Mouse (Mus musculus): ENCODE measurements at regions not wholly inside any gene's neighbourhood (a gene's known extent, or its start where the extent isn't known, plus 50 kb on each side); places are given as distances from the start of the nearest gene placed in this dataset.

- no peak overlapping the region for H3K4me3 ChIP-seq (ENCODE audit: low read depth, low read length)
- H3K9ac ChIP-seq (replicated peaks; ENCODE audit: low read depth, low read length), result no peak overlapping the region
- TF ChIP-seq CTCF (IDR thresholded peaks at IDR 0.05; ENCODE audit: low read depth) (no peak), EP300 (IDR thresholded peaks at IDR 0.05; ENCODE audit: low read depth) (no peak)
- no peaks in the 10 kb centered on the region for H3K4me1 ChIP-seq (ENCODE audit: control insufficient read depth, insufficient read depth)
- WGBS, result 75% methylated on average over 8 of the region's 8 CpGs
- H3K27ac ChIP-seq (ENCODE audit: low read depth), result no peak overlapping the region
- H3K27me3 ChIP-seq (ENCODE audit: control insufficient read depth, insufficient read depth, low read length), result no peaks in the 10 kb centered on the region
- no peaks in the 10 kb centered on the region for H3K36me3 ChIP-seq (replicated peaks; ENCODE audit: control insufficient read depth, insufficient read depth, low read length)
- DNase-seq (ENCODE audit: low spot score) (no peak), ATAC-seq (ENCODE audit: insufficient read depth, low read depth) (no peak)
- no peak overlapping the region for H3K4me2 ChIP-seq (ENCODE audit: low read depth, low read length)
- H3K9me3 ChIP-seq (replicated peaks; ENCODE audit: control insufficient read depth, low read length), result no peaks in the 10 kb centered on the region
Observed at GRCm38 (mm10) chr1:128835510-128835909, 243.4 kb upstream of the Cxcr4 start.

- Histone ChIP-seq H3K27ac (ENCODE audit: low read depth) (no peak overlapping the region), H3K9me3 (replicated peaks; ENCODE audit: control insufficient read depth, low read length) (no peaks in the 10 kb centered on the region), H3K9ac (replicated peaks; ENCODE audit: low read depth, low read length) (no peak overlapping the region), H3K4me3 (ENCODE audit: low read depth, low read length) (no peak overlapping the region), H3K4me1 (ENCODE audit: control insufficient read depth, insufficient read depth) (no peaks in the 10 kb centered on the region), H3K27me3 (ENCODE audit: control insufficient read depth, insufficient read depth, low read length) (no peaks in the 10 kb centered on the region), H3K36me3 (replicated peaks; ENCODE audit: control insufficient read depth, insufficient read depth, low read length) (no peaks in the 10 kb centered on the region), H3K4me2 (ENCODE audit: low read depth, low read length) (no peak overlapping the region)
- DNase-seq (ENCODE audit: low spot score) (no peak), ATAC-seq (ENCODE audit: insufficient read depth, low read depth) (no peak)
- no peak for TF ChIP-seq EP300 (IDR thresholded peaks at IDR 0.05; ENCODE audit: low read depth)
- TF ChIP-seq CTCF (IDR thresholded peaks at IDR 0.05; ENCODE audit: low read depth), result no peak
- 34% methylated on average over 11 of the region's 11 CpGs for WGBS
Observed at GRCm38 (mm10) chr1:128833096-128833715, 241.1 kb upstream of the Cxcr4 start.

- Histone ChIP-seq H3K9me3 (replicated peaks; ENCODE audit: control insufficient read depth, low read length) (no peaks in the 10 kb centered on the region), H3K4me3 (ENCODE audit: low read depth, low read length) (peak overlapping the region; percentile 42), H3K27ac (ENCODE audit: low read depth) (0 out of 2 replicates have a peak overlapping the region, but pooled peaks have one; percentile 8), H3K36me3 (replicated peaks; ENCODE audit: control insufficient read depth, insufficient read depth, low read length) (no peaks in the 10 kb centered on the region), H3K9ac (replicated peaks; ENCODE audit: low read depth, low read length) (peak overlapping the region; percentile 40), H3K4me2 (ENCODE audit: low read depth, low read length) (peak overlapping the region; percentile 58), H3K27me3 (ENCODE audit: control insufficient read depth, insufficient read depth, low read length) (no peaks in the 10 kb centered on the region), H3K4me1 (ENCODE audit: control insufficient read depth, insufficient read depth) (no peaks in the 10 kb centered on the region)
- no peak for TF ChIP-seq EP300 (IDR thresholded peaks at IDR 0.05; ENCODE audit: low read depth)
- peak; percentile 93 for TF ChIP-seq CTCF (IDR thresholded peaks at IDR 0.05; ENCODE audit: low read depth)
- peak; percentile 63 for ATAC-seq (ENCODE audit: insufficient read depth, low read depth)
- peak; percentile 59 for DNase-seq (ENCODE audit: low spot score)
- WGBS, result 21% methylated on average over 18 of the region's 18 CpGs
Observed at GRCm38 (mm10) chr1:128832201-128832883, 240.2 kb upstream of the Cxcr4 start.

- H3K4me3 ChIP-seq (ENCODE audit: low read depth, low read length), result no peak overlapping the region
- TF ChIP-seq CTCF (IDR thresholded peaks at IDR 0.05; ENCODE audit: low read depth), result no peak
- TF ChIP-seq EP300 (IDR thresholded peaks at IDR 0.05; ENCODE audit: low read depth), result no peak
- H3K27ac ChIP-seq (ENCODE audit: low read depth), result no peak overlapping the region
- ATAC-seq (ENCODE audit: insufficient read depth, low read depth) (no peak), DNase-seq (ENCODE audit: low spot score) (no peak)
- WGBS, result 86% methylated on average over 8 of the region's 8 CpGs
- no peaks in the 10 kb centered on the region for H3K9me3 ChIP-seq (replicated peaks; ENCODE audit: control insufficient read depth, low read length)
- H3K4me1 ChIP-seq (ENCODE audit: control insufficient read depth, insufficient read depth), result no peaks in the 10 kb centered on the region
- no peak overlapping the region for H3K4me2 ChIP-seq (ENCODE audit: low read depth, low read length)
- H3K36me3 ChIP-seq (replicated peaks; ENCODE audit: control insufficient read depth, insufficient read depth, low read length), result no peaks in the 10 kb centered on the region
- H3K27me3 ChIP-seq (ENCODE audit: control insufficient read depth, insufficient read depth, low read length), result no peaks in the 10 kb centered on the region
- H3K9ac ChIP-seq (replicated peaks; ENCODE audit: low read depth, low read length), result no peak overlapping the region
Observed at GRCm38 (mm10) chr1:128830671-128831240, 238.7 kb upstream of the Cxcr4 start.

DNA sequence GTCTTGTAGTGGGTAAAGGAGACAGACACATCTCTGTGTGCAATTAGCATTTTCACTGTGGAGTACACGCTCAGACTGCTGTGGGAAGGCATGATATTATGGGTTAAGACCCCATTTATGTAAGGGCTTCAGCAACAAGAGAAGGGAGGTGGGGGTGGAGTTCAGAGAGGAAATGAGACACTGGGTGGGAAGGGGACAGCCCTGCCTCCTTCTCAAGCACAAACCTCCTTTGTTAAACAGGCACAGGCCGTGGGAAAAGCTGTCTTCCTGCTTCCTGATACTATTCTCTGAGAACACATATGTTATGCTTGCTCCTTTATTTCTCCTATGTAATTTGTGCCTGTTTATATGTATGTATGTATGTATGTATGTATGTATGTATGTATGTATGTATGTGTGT is 237.4 kb upstream of the Cxcr4 start:
- TF ChIP-seq EP300 (IDR thresholded peaks at IDR 0.05; ENCODE audit: low read depth), result no peak
- TF ChIP-seq CTCF (IDR thresholded peaks at IDR 0.05; ENCODE audit: low read depth), result no peak
- Histone ChIP-seq H3K36me3 (replicated peaks; ENCODE audit: control insufficient read depth, insufficient read depth, low read length) (no peaks in the 10 kb centered on the region), H3K9ac (replicated peaks; ENCODE audit: low read depth, low read length) (no peak overlapping the region), H3K27ac (ENCODE audit: low read depth) (no peak overlapping the region), H3K4me3 (ENCODE audit: low read depth, low read length) (no peak overlapping the region), H3K4me2 (ENCODE audit: low read depth, low read length) (no peak overlapping the region), H3K4me1 (ENCODE audit: control insufficient read depth, insufficient read depth) (no peaks in the 10 kb centered on the region), H3K9me3 (replicated peaks; ENCODE audit: control insufficient read depth, low read length) (no peaks in the 10 kb centered on the region), H3K27me3 (ENCODE audit: control insufficient read depth, insufficient read depth, low read length) (no peaks in the 10 kb centered on the region)
- DNase-seq (ENCODE audit: low spot score) (no peak), ATAC-seq (ENCODE audit: insufficient read depth, low read depth) (no peak)
- WGBS, result 41% methylated on average over 2 of the region's 2 CpGs

Measured in heart, postnatal 0 days (tissue).